Mouse (Mus musculus) MEL (cell line): Measurements from ENCODE around the gene Mmd.

ENCODE experiments used
- CTCF ChIP-seq, 3 experiments: IDR thresholded peaks in 2 of 3; conservative IDR thresholded peaks in 1 of 3; 2 replicates each; pipeline ENCODE4 v1.5.1; 2011 to 2012; ENCODE audit warnings: low read length in 3 of 3, low read depth in 2 of 3, mild to moderate bottlenecking in 2 of 3, improper control_type of control experiment in 1 of 3, inconsistent platforms in 1 of 3, mixed read lengths in 1 of 3, moderate library complexity in 1 of 3; ENCODE audit not compliant: control insufficient read depth in 1 of 3, insufficient read depth in 1 of 3, poor library complexity in 1 of 3, severe bottlenecking in 1 of 3
- POLR2AphosphoS2 ChIP-seq: IDR thresholded peaks from 2 replicates; pipeline ENCODE4 v1.6.1; 2011; ENCODE audit warnings: low read length, improper control_type of control experiment
- SIN3A ChIP-seq: IDR thresholded peaks from 2 replicates; pipeline ENCODE4 v1.6.1; 2012; ENCODE audit warnings: low read length, improper control_type of control experiment, inconsistent platforms
- USF1 ChIP-seq: IDR thresholded peaks from 2 replicates; pipeline ENCODE4 v1.6.1; 2014; ENCODE audit warnings: low read depth, mild to moderate bottlenecking, inconsistent platforms, low read length, improper control_type of control experiment, moderate library complexity

- TF ChIP-seq POLR2AphosphoS2 = no peak
- TF ChIP-seq USF1 = no peak
- TF ChIP-seq CTCF (IDR thresholded peaks at IDR 0.05 in 2 of 3, conservative IDR thresholded peaks at IDR 0.05 in 1 of 3; ENCODE audit: control insufficient read depth in 1 of 3, insufficient read depth in 1 of 3, low read depth in 2 of 3, low read length in 3 of 3, poor library complexity in 1 of 3, severe bottlenecking in 1 of 3) = no peak
- no peak for TF ChIP-seq SIN3A
These were observed 19.7 kb downstream of the Mmd start for GRCm38 (mm10) chr11:90268934-90269333.
